Mouse (Mus musculus) bone marrow, adult 2 months (tissue): ENCODE measurements around the gene Tdgf1.

Experiments
- CTCF ChIP-seq: fragments of 200-500 bp; IDR thresholded peaks from 2 replicates; pipeline ENCODE4 v1.5.1; 2011; ENCODE audit warnings: low read length, control low read depth; ENCODE audit not compliant: control insufficient read depth, insufficient read depth
- POLR2A ChIP-seq: fragments of 200-500 bp; IDR thresholded peaks from 2 replicates; pipeline ENCODE4 v1.6.1; 2011; ENCODE audit warnings: low read depth, mild to moderate bottlenecking, control low read depth, low read length, borderline replicate concordance; ENCODE audit not compliant: control insufficient read depth

- no peak for TF ChIP-seq CTCF
- TF ChIP-seq POLR2A: no peak
Measured at GRCm38 (mm10) chr9:110945343-110945742, 615 bp downstream of the Tdgf1 start.
